Mouse (Mus musculus) liver, embryonic 14.5 days (tissue): ENCODE results near the gene Gm45062. TPM values are rescaled to one million over a fixed set of nuclear protein-coding genes. Genes with fewer than 3 reads are reported as not detected.

ENCODE experiments used
- ATAC-seq: fragments of 200-750 bp; cut with Nextera tagmentation; 2 replicates; pipeline ENCODE4 v1.8.0; 2017; ENCODE audit warnings: moderate number of reproducible peaks, mild to moderate bottlenecking, moderate library complexity; ENCODE audit not compliant: insufficient read depth
- DNase-seq, 3 experiments: peaks; one replicate each; pipeline ENCODE4 v3.0.0-alpha.2; 2012 to 2013; ENCODE audit warnings: low read depth in 3 of 3, low spot score in 3 of 3
- H3K27ac ChIP-seq: fragments of 300-500 bp; sonication (generic); 2 replicates; pipeline ENCODE4 v1.5.1; 2014; ENCODE audit warnings: moderate library complexity, mild to moderate bottlenecking, control low read depth, inconsistent platforms
- H3K27me3 ChIP-seq: fragments of 300-500 bp; sonication (generic); 2 replicates; pipeline ENCODE4 v1.6.1; 2014; ENCODE audit warnings: mild to moderate bottlenecking, low read length, moderate library complexity; ENCODE audit not compliant: control insufficient read depth, insufficient read depth
- H3K36me3 ChIP-seq: fragments of 300-500 bp; sonication (generic); replicated peaks from 2 replicates; pipeline ENCODE4 v1.6.1; 2014; ENCODE audit warnings: low read depth; ENCODE audit not compliant: control insufficient read depth, insufficient read depth
- H3K4me1 ChIP-seq, 2 experiments: fragments of 200-500 bp in 1 of 2; fragments of 300-500 bp in 1 of 2; sonication (generic) in 1 of 2; replicated peaks; 2 replicates each; pipeline ENCODE4 v1.6.1; 2012 to 2014; ENCODE audit warnings: antibody characterized with exemption in 1 of 2, inconsistent platforms in 1 of 2, low read length in 1 of 2; ENCODE audit not compliant: control insufficient read depth in 2 of 2, insufficient read depth in 2 of 2
- H3K4me2 ChIP-seq: fragments of 300-500 bp; sonication (generic); 2 replicates; pipeline ENCODE4 v1.6.1; 2014; ENCODE audit warnings: low read depth, mild to moderate bottlenecking, control low read depth, moderate library complexity
- H3K4me3 ChIP-seq, 2 experiments: fragments of 200-500 bp in 1 of 2; fragments of 300-500 bp in 1 of 2; sonication (generic) in 1 of 2; 2 replicates each; pipeline ENCODE4 v1.5.1; 2012 to 2014; ENCODE audit warnings: low read depth in 2 of 2, low read length in 2 of 2, mild to moderate bottlenecking in 2 of 2, control low read depth in 1 of 2, inconsistent platforms in 1 of 2, moderate library complexity in 1 of 2; ENCODE audit not compliant: insufficient read depth in 1 of 2
- H3K9ac ChIP-seq: fragments of 300-500 bp; sonication (generic); replicated peaks from 2 replicates; pipeline ENCODE4 v1.6.1; 2014; ENCODE audit warnings: mild to moderate bottlenecking, control low read depth, moderate library complexity
- H3K9me3 ChIP-seq: fragments of 300-500 bp; sonication (generic); 2 replicates; pipeline ENCODE4 v1.6.1; 2016; ENCODE audit warnings: low read length, mixed read lengths; ENCODE audit not compliant: control insufficient read depth
- CTCF ChIP-seq: IDR thresholded peaks from 2 replicates; pipeline ENCODE4 v1.5.1; 2016; ENCODE audit warnings: antibody characterized with exemption, low read depth, control low read depth
- EP300 ChIP-seq: IDR thresholded peaks from 2 replicates; pipeline ENCODE4 v1.6.1; 2016; ENCODE audit warnings: antibody characterized with exemption, low read depth
- WGBS: fragments of 180-500 bp; shearing (Covaris S2); extraction: QIAGEN DNeasy Blood & Tissue Kit; methylation state at CpG from one replicate; pipeline ENCODE4 v1.1.7; 2014; ENCODE audit not compliant: insufficient replicate concordance; 5-methylcytosine and 5-hydroxymethylcytosine counted together
- polyA plus RNA-seq, 2 experiments: library from polyadenylated mRNA; depleted of rRNA in 1 of 2; stranded (reverse) in 1 of 2; unstranded in 1 of 2; fragments of >200 nt; fragmentation: Nextera tagmentation in 1 of 2; extraction: Ambion mirVana in 1 of 2; gene quantifications; 2 replicates each; pipeline versions ENCODE4 v1.2.1 to v1.2.3; 2012 to 2014

The Gm45062 gene
- polyA plus RNA-seq, 2 experiments: 0.86 to 1.9 TPM

DNA sequence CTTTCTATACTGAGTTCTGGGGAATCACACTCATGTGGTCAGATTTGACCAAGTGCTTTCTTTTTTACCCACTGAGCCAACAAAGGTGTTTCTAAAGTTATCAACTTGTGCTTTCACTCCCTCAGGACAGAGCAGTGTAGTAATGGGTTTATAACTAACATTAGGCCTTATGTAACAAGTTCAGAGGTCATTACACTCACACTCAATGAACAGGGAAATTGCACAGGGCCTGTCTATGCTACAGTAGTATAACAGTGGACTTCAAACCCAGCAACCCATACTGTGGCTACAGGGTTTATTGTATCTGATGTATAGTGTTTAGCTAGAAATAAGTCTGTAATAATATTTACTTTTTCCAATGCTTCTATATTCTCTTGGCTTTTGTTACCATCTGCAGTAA lies 247.4 kb downstream of the Gm45062 start:
- Histone ChIP-seq H3K9ac (no peak overlapping the region), H3K9me3 (no peaks in the 10 kb centered on the region), H3K36me3 (no peaks in the 10 kb centered on the region), H3K4me2 (no peak overlapping the region), H3K4me1 (peaks cover 10 to 13% of the 10 kb centered on the region in 2 experiments), H3K4me3 (no peak overlapping the region), H3K27me3 (no peaks in the 10 kb centered on the region), H3K27ac (no peak overlapping the region)
- ATAC-seq (no peak), DNase-seq (no peak)
- TF ChIP-seq CTCF: no peak
- no peak for TF ChIP-seq EP300

DNA sequence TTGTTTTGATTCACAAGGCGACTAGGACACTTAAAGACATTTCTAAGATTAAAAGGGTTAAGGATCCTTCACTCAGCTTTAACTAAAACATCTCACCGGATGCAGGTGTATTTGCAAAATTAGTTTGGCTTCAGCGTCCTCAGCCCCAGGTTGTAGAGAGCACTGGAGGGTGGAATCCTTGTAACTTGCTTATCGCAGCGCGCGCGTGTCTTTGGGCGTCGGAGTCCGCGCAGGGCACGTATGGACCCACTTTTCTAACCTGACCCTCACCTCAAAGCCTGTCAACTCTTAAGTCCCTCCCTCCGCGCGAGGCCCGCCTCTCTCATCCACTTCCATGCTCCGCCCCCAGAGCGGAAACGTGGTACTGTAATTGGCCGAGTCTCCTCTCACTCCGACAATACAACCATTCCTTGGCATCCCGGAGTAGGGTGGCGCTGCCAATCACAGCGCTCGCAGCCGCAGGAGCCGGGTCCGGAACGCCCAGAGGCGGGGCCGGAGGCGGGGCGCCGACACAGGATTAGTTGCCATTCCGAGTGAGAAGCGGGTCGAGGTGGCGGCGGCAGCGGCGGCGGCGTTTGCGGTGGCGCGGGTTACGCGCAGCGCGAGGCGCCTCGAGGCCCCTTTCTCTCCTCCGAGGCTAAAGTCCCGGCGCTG lies 249.8 kb downstream of the Gm45062 start:
- H3K27ac ChIP-seq: peak overlapping the region; percentile 76
- H3K27me3 ChIP-seq: no peaks in the 10 kb centered on the region
- peaks cover 10 to 13% of the 10 kb centered on the region in 2 experiments for H3K4me1 ChIP-seq
- WGBS: under 1% methylated on average over 43 of the region's 56 CpGs
- peak overlapping the region; percentile 81 for H3K4me3 ChIP-seq
- H3K9me3 ChIP-seq: no peaks in the 10 kb centered on the region
- peak overlapping the region; percentile 72 for H3K4me2 ChIP-seq
- H3K9ac ChIP-seq: peak overlapping the region; percentile 85
- TF ChIP-seq CTCF: no peak
- TF ChIP-seq EP300: no peak
- peak; percentile 98 to 99 (median 99) for DNase-seq
- no peaks in the 10 kb centered on the region for H3K36me3 ChIP-seq
- ATAC-seq: peak; percentile 97

DNA sequence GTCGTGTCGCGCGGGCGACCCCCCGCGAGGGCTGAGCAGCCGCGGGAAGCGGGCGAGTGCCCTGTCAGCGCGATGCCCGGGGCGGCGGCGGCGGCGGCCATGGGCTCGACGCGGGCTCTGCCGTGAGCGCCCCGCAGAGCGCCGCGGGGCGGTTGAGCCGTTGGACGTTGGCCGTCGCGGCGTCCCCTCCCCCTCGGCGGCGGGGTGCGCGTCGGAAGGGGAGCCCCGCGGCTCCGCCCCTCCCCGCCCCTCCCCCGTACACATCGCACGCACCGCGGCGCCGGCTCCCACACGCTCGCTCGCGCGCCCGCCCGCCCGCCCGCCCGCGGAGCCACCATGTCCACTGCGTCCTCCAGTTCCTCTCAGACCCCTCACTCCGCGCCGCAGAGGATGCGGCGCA lies 250.3 kb downstream of the Gm45062 start, which contains the start of gene Glcci1:
Gene Glcci1, plus strand, starts transcription at position 50 of the 400 bp plus-strand sequence.
- H3K27me3 ChIP-seq: no peaks in the 10 kb centered on the region
- peak within 1 kb of the TSS; percentile 85 for H3K9ac ChIP-seq
- peak within 1 kb of the TSS; percentile 76 for H3K27ac ChIP-seq
- H3K4me2 ChIP-seq: peak within 1 kb of the TSS; percentile 72
- H3K36me3 ChIP-seq: no peaks in the 10 kb centered on the region
- 0% methylated on average over 22 of the region's 69 CpGs for WGBS
- H3K4me1 ChIP-seq: peaks cover 10 to 13% of the 10 kb centered on the region in 2 experiments
- no peaks in the 10 kb centered on the region for H3K9me3 ChIP-seq
- peak in 2 of 3 experiments; percentile 42 to 54 for DNase-seq
- peak; percentile 80 for ATAC-seq
- H3K4me3 ChIP-seq: peak within 1 kb of the TSS; percentile 81
- TF ChIP-seq EP300: no peak
- no peak for TF ChIP-seq CTCF

DNA sequence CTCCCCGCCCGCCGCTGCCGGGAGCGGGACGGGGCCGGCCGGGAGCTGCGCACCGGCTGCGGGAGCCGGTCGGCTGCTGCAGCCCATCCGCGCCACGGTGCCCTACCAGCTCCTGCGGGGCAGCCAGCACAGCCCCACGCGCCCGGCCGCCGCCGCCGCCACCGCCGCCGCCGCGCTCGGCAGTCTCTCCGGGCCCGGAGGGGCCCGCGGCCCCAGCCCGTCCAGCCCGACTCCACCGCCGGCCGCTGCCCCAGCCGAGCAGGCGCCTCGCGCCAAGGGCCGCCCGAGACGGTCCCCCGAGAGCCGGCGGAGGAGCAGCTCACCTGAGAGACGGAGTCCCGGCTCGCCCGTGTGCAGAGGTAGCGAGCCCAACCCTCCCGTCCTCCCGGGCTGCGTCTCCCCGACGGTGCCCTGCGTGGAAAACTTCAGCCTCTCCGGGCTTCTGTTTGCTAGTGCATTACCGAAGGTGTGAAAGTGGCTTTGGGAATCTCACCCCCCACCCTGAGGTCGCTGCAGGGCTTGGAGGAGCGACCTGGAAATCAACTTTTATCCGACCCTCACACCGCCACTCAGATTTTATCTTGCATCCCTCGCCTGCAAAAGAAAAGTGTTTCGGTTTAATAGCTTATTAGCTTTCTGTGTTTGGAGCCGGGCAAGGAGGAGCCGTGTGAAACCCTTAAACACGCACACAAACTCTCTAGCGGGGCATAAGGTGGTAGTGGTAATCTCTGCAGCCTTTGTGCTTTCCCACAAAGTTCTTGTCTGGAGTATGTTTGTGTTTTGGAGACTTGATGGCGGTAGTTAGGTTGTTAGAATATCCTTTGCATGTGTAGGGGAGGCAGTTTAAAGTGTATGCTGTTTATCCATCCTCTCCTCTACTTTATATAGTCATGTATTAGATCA lies 251.0 kb downstream of the Gm45062 start:
- TF ChIP-seq EP300 (no peak), CTCF (no peak)
- peak overlapping the region; percentile 85 for H3K9ac ChIP-seq
- peak overlapping the region; percentile 81 for H3K4me3 ChIP-seq
- H3K27me3 ChIP-seq: no peaks in the 10 kb centered on the region
- peak overlapping the region; percentile 72 for H3K4me2 ChIP-seq
- H3K36me3 ChIP-seq: no peaks in the 10 kb centered on the region
- H3K4me1 ChIP-seq: peaks cover 10 to 13% of the 10 kb centered on the region in 2 experiments
- ATAC-seq: peak; percentile 14
- no peak for DNase-seq
- H3K27ac ChIP-seq: peak overlapping the region; percentile 76; the same call in 1 of the 2 replicates
- H3K9me3 ChIP-seq: no peaks in the 10 kb centered on the region
- WGBS: under 1% methylated on average over 67 of the region's 73 CpGs

DNA sequence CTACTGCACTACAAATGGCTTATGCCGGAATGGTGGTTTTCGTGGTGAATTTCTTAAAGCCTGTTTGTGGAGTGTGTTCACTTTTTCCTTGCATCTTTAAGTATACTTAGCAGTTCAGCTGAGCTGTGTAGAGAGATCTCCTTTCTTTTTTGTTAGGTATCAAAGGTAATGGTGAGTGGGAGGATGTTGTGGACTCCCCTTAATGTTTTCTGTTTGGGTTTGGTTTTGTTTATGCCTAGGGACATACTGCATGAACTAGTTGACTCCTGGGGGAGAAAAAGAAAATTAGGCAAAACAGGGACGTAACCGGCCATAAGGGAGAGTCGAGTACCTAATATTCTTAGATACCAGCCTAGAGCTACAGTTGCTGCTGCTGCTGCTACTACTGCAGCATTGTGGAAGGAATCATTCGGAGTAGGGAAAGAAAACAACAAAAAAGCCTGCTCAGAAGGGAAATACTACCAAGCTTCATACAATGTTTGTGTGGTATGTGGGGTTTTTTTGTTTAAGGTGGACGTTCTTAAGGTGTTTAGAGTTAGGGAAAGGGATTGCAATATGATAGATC lies 251.7 kb downstream of the Gm45062 start:
- Histone ChIP-seq H3K27me3 (no peaks in the 10 kb centered on the region), H3K36me3 (no peaks in the 10 kb centered on the region), H3K9ac (peak overlapping the region; percentile 85), H3K4me3 (peak overlapping the region; percentile 81), H3K27ac (no peak overlapping the region), H3K9me3 (no peaks in the 10 kb centered on the region), H3K4me1 (peaks cover 10 to 13% of the 10 kb centered on the region in 2 experiments), H3K4me2 (peak overlapping the region; percentile 72)
- TF ChIP-seq CTCF: no peak
- no peak for TF ChIP-seq EP300
- ATAC-seq (no peak), DNase-seq (no peak)
- WGBS: 23% methylated on average over 7 of the region's 7 CpGs
